Comparison of ENCODE assay signal across 7 mouse cellular contexts in genomic region chr9:21547075-21547941, GRCm38 (mm10). TPM values are rescaled to one million over a fixed set of nuclear protein-coding genes. Genes with fewer than 3 reads are reported as not detected.
A peak's percentile ranks its signal among the peaks of the same experiment; 100 is the strongest.
DNase-seq lines count a peak whose midpoint lies in the region; ATAC-seq and TF ChIP-seq lines count a peak whose summit lies in the region.

No protein-coding gene starts in this region.

- H3K27me3 ChIP-seq in forebrain, postnatal 0 days (ENCODE audit: insufficient read depth, low read length) = no peaks in the 10 kb centered on the region
- H3K27me3 ChIP-seq in hindbrain, embryonic 11.5 days (ENCODE audit: control insufficient read depth, insufficient read depth, low read length) = no peaks in the 10 kb centered on the region

- H3K27ac ChIP-seq in forebrain, postnatal 0 days (ENCODE audit: low read depth, low read length) = peak overlapping the region; percentile 97
- H3K27ac ChIP-seq in hindbrain, embryonic 11.5 days (ENCODE audit: low read depth, low read length) = peak overlapping the region; percentile 99

- no peaks in the 10 kb centered on the region for H3K9me3 ChIP-seq in forebrain, postnatal 0 days (ENCODE audit: low read length)
- no peaks in the 10 kb centered on the region for H3K9me3 ChIP-seq in hindbrain, embryonic 11.5 days (ENCODE audit: control insufficient read depth, low read length)

- H3K4me3 ChIP-seq in forebrain, postnatal 0 days (ENCODE audit: low read depth, low read length) = peak overlapping the region; percentile 69
- peak overlapping the region; percentile 71 for H3K4me3 ChIP-seq in hindbrain, embryonic 11.5 days (ENCODE audit: low read depth, low read length)

- peak overlapping the region; percentile 93 for H3K9ac ChIP-seq in forebrain, postnatal 0 days
- H3K9ac ChIP-seq in hindbrain, embryonic 11.5 days (ENCODE audit: low read depth, low read length) = peak overlapping the region; percentile 97

- peaks cover 10% of the 10 kb centered on the region for H3K4me1 ChIP-seq in forebrain, postnatal 0 days (ENCODE audit: insufficient read depth)
- peaks cover 7% of the 10 kb centered on the region; the same call in 1 of the 2 replicates for H3K4me1 ChIP-seq in hindbrain, embryonic 11.5 days (replicated peaks; ENCODE audit: control insufficient read depth, insufficient read depth, low read length)

- peaks cover 3% of the 10 kb centered on the region for H3K36me3 ChIP-seq in forebrain, postnatal 0 days (ENCODE audit: insufficient read depth)
- H3K36me3 ChIP-seq in hindbrain, embryonic 11.5 days (ENCODE audit: control insufficient read depth, insufficient read depth, low read length) = 0 out of 2 replicates have a peak, but pooled peaks cover 2% of the 10 kb centered on the region

- ATAC-seq in forebrain, postnatal 0 days = peak; percentile 3; the same call in 1 of the 2 replicates
- peak; percentile 37 for ATAC-seq in hindbrain, embryonic 11.5 days (ENCODE audit: low FRiP score)

- WGBS in forebrain, postnatal 0 days = under 1% methylated on average over 40 of the region's 66 CpGs
- under 1% methylated on average over 57 of the region's 66 CpGs for WGBS in hindbrain, embryonic 11.5 days

- DNase-seq in R1 (ENCODE audit: low read depth, low spot score) = peak; percentile 78
- DNase-seq in cerebellum, adult 11-12 months = peak; percentile 73
- peak; percentile 59 for DNase-seq in forebrain, postnatal 0 days
- DNase-seq in hindbrain, embryonic 11.5 days (ENCODE audit: low spot score) = peak; percentile 67
- peak; percentile 27 to 59 for DNase-seq in layer of hippocampus, postnatal 14 days (ENCODE audit: low spot score in 2 of 2)
- DNase-seq in lung, postnatal 36 days = peak; percentile 59
- DNase-seq in right cerebral cortex, postnatal 14 days = peak; percentile 25

- TF ChIP-seq CTCF in forebrain, postnatal 0 days (IDR thresholded peaks at IDR 0.05; ENCODE audit: low read depth) = peak; percentile 33; the same call in 1 of the 2 replicates

- H3K4me2 ChIP-seq in forebrain, postnatal 0 days (ENCODE audit: low read depth) = peak overlapping the region; percentile 65
- H3K4me2 ChIP-seq in hindbrain, embryonic 11.5 days (replicated peaks; ENCODE audit: low read depth, low read length) = peak overlapping the region; percentile 74

RNA-seq across cellular contexts. Expression of gene Carm1, which starts 0.6 kb away (rescaled TPM):
- total RNA-seq in forebrain, postnatal 0 days (2014; rRNA removed) = 64.8 and 81.4 TPM in 2 replicates
- 20.7 and 25.9 TPM in 2 replicates for polyA plus RNA-seq in forebrain, postnatal 0 days (2015; fragmentation: Nextera tagmentation; extraction: Ambion mirVana)
- 50.1 and 59.7 TPM in 2 replicates for polyA plus RNA-seq in hindbrain, embryonic 11.5 days (2014; fragmentation: Nextera tagmentation; extraction: Ambion mirVana)
- 10 to 100 TPM; 66.5 to 68.8 TPM for total RNA-seq in layer of hippocampus, postnatal 14 days (2021)

RNA-seq across cellular contexts. Expression of gene AB124611, which starts 21.3 kb away (rescaled TPM):
- total RNA-seq in forebrain, postnatal 0 days (2014; rRNA removed) = 0.14 and 2.2 TPM in 2 replicates
- 0.87 and 0.98 TPM in 2 replicates for polyA plus RNA-seq in forebrain, postnatal 0 days (2015; fragmentation: Nextera tagmentation; extraction: Ambion mirVana)
- 2.6 and 5.3 TPM in 2 replicates for polyA plus RNA-seq in hindbrain, embryonic 11.5 days (2014; fragmentation: Nextera tagmentation; extraction: Ambion mirVana)
- total RNA-seq in layer of hippocampus, postnatal 14 days (2021) = under 1 TPM; 0.51 to 0.64 TPM

RNA-seq across cellular contexts. Expression of gene Tmed1, which starts 37.3 kb away (rescaled TPM):
- total RNA-seq in forebrain, postnatal 0 days (2014; rRNA removed) = 44.2 and 45.1 TPM in 2 replicates
- polyA plus RNA-seq in forebrain, postnatal 0 days (2015; fragmentation: Nextera tagmentation; extraction: Ambion mirVana) = 51.9 and 52.8 TPM in 2 replicates
- polyA plus RNA-seq in hindbrain, embryonic 11.5 days (2014; fragmentation: Nextera tagmentation; extraction: Ambion mirVana) = 59.1 and 66.0 TPM in 2 replicates
- total RNA-seq in layer of hippocampus, postnatal 14 days (2021) = 10 to 100 TPM; 13.7 to 15.0 TPM

RNA-seq across cellular contexts. Expression of gene Timm29, which starts 45.2 kb away (rescaled TPM):
- 61.2 and 81.5 TPM in 2 replicates for total RNA-seq in forebrain, postnatal 0 days (2014; rRNA removed)
- polyA plus RNA-seq in forebrain, postnatal 0 days (2015; fragmentation: Nextera tagmentation; extraction: Ambion mirVana) = 56.3 and 61.7 TPM in 2 replicates
- 53.9 and 61.7 TPM in 2 replicates for polyA plus RNA-seq in hindbrain, embryonic 11.5 days (2014; fragmentation: Nextera tagmentation; extraction: Ambion mirVana)
- 10 to 100 TPM; 54.3 to 56.9 TPM for total RNA-seq in layer of hippocampus, postnatal 14 days (2021)

RNA-seq across cellular contexts. Expression of gene Yipf2, which starts 45.3 kb away (rescaled TPM):
- total RNA-seq in forebrain, postnatal 0 days (2014; rRNA removed) = 10.6 and 16.0 TPM in 2 replicates
- polyA plus RNA-seq in forebrain, postnatal 0 days (2015; fragmentation: Nextera tagmentation; extraction: Ambion mirVana) = 12.0 and 12.6 TPM in 2 replicates
- 16.0 and 16.9 TPM in 2 replicates for polyA plus RNA-seq in hindbrain, embryonic 11.5 days (2014; fragmentation: Nextera tagmentation; extraction: Ambion mirVana)
- total RNA-seq in layer of hippocampus, postnatal 14 days (2021) = 10 to 100 TPM; 14.7 to 15.9 TPM

Comparison
In these comparisons a context has a peak if more than half of its experiments do, and no peak if none do; other contexts are left out.
1. Peak in every context shown above with its lines: DNase-seq, ATAC-seq, H3K4me3 ChIP-seq and H3K27ac ChIP-seq.
2. DNase-seq: peak in every context shown above with its lines; median percentile 78 in R1; 73 in cerebellum, adult 11-12 months; 67 in hindbrain, embryonic 11.5 days; 59 in forebrain, postnatal 0 days; 59 in lung, postnatal 36 days; 43 in layer of hippocampus, postnatal 14 days; 25 in right cerebral cortex, postnatal 14 days.